Mouse (Mus musculus): ENCODE measurements around the gene Pkig.

Pkig gene

DNA sequence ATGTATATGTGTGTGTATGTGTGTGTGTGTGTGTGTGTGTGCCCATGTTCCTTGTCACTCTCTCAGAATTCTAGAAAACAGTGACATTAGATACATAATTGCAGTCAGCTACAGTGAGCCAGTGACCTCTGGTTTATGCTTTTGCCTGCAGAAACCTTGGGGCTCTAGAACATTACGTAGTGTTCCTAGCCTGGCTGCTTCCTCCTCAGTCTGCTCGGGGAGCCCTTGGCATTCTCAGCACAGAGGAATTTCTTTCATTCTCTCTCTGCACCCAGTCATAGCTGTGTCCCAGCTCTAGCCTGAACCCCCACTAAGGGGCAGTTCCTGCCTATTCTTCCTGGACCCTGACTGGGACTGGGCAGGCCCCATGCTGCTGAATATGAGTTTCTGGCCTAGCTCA is 100.0 kb downstream of the Pkig start:
- no peak for DNase-seq (ENCODE audit: low spot score)

DNA sequence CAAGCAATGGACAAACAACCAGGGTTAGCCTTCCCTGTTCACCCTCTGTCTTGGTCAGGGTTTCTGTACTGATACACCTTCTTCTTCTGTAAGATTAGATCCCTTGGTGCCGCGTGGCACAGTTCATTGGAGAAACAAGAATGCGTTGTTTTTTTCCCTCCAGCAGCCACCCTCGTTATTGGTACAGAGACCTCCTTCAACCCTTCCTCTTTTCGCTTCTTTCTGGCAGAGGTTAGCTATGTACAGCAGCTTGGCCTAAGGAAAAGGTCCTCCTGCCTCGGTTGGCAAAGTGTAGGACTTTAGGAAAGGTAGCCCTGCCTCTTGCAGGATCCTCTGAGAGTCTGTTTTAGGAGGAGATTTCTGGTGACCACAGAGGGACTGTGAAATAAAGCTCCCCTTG is 102.4 kb downstream of the Pkig start:
- no peak for DNase-seq (ENCODE audit: low spot score)

DNA sequence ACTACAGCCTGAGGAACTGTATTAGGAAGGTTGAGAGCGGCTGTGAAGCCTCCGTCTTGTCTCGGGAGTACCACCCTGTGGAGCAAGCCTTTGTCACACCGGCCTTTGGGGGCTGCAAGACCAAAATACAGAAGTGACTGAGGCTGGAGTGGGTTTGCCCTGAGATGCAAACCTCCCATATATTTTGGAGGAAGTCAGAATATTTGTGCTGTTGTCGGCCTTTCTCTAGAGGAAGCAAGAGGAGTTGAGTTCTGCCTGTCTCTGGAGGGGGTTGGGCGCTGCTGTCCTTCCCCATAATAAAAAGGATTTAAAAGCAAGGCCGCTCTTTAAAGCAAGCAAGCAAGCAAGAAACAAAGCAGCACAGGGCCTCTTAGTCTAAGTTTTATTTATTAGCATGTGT is 103.2 kb downstream of the Pkig start:
- DNase-seq (ENCODE audit: low spot score): no peak

DNA sequence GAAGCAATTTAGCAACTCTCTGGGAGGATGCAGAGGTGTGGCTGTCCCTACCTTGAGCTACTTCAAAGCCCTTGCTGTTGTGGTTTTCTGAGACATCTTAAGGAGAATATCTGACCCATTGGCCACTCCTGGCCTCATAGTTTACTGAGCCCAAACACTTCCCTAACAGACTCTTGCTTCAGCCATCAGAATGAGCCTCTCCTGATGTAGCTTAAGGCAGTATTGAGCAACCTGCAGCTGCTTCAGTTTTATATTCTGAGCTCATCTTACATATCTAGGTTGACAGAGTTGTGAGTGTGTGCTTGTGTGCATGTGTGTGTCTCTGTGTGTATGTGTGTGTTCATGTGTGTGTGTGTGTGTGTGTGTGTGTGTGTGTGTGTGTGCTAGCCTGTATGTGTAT is 108.1 kb downstream of the Pkig start:
- no peak for DNase-seq (ENCODE audit: low spot score)

DNA sequence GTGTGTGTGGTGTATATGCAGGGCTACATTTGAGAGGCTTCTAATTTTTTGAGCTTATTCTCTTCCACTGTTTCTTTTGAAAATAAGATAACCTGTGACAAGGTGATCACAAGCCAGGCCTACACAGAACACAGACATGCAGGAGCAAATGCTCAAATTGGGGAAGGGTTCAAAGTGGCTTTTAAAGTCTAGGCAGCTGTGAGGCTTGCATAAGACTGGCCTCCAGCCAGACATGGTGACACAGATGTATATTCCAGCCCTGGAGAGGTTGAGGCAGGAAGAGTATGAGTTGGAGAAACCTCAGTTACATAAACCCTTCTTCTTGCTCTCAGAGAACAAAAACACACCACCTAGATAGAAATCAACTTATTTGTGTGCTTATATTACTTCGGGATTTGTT is 108.7 kb downstream of the Pkig start:
- no peak for DNase-seq (ENCODE audit: low spot score)

DNA sequence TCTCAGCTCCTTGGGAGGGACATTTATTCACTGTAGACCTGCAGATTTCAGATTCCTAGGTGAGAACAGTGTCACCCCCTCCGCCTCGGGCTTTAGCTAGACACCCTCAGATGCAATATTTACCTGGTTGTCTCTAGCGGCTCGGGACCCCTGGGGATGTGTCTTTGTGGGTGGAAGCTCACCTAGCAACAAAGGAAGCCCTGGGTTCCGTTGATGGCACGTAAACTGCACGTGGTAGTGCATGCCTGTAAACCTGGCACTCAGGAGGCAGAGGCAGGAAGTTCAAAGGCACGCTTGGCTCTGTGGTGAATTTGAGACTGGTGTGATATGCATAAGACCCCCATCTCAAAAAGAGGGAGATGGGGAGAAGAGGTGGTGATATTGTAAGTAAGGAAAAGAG is 112.5 kb downstream of the Pkig start:
- DNase-seq (ENCODE audit: low spot score): no peak
